ENCODE assay signal across 38 mouse cellular contexts in the genomic region with DNA sequence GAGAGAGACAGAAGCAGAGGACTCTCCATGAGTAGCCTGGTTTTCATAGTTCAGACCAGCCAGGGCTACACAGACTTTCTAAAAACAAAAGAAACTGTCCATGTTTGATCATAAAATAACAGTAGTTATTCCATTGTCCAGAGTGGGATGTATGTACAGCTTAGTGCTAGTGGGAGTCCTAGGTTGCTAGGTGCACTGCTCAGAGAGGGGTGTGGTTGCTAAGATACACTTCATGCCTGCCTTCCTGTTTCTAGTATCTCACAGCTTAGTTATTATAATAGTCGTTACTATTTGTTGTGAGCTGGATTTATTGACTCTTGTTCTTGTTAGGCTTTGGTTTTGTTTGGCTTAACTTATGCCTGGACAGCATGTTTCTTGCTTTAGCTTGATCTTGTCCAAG. TPM values are rescaled to one million over a fixed set of nuclear protein-coding genes. Genes with fewer than 3 reads are reported as not detected.
"Had no signal": no experiment of that assay in that cellular context is flagged by ENCODE, and none has a peak within 500 bp of the region (broad histone marks: within the 10 kb centered on the region; RNA-seq: fewer than 3 reads in every experiment).

No protein-coding gene starts in this region.

- DNase-seq: gastrocnemius, adult 2 months; gastrocnemius, postnatal 10 days; gastrocnemius, postnatal 25 days; heart, adult 18-20 months; heart, postnatal 10 days; heart, postnatal 4 days; kidney, adult 18-20 months; kidney, adult 8-10 months; kidney, postnatal 10 days; kidney, postnatal 25 days; kidney, postnatal 4 days; layer of hippocampus, postnatal 36 days; left cerebral cortex, postnatal 4 days had no signal

- H3K27ac ChIP-seq: gastrocnemius, adult 2 months; heart, embryonic 10.5 days; hindbrain, embryonic 10.5 days; hindbrain, embryonic 12.5 days; hindbrain, embryonic 14.5 days; intestine, embryonic 15.5 days; layer of hippocampus, adult 2 months; limb, embryonic 13.5 days; limb, embryonic 15.5 days; liver, embryonic 12.5 days; liver, embryonic 14.5 days had no signal

- H3K4me2 ChIP-seq: heart, embryonic 12.5 days; hindbrain, embryonic 12.5 days; hindbrain, embryonic 14.5 days; intestine, embryonic 15.5 days; limb, embryonic 13.5 days; limb, embryonic 15.5 days; liver, embryonic 12.5 days had no signal

- H3K4me1 ChIP-seq: heart, embryonic 10.5 days; heart, embryonic 12.5 days; hindbrain, embryonic 10.5 days; hindbrain, embryonic 12.5 days; intestine, embryonic 15.5 days; limb, embryonic 13.5 days; limb, embryonic 15.5 days had no signal

- ATAC-seq: inflammation-experienced regulatory T-cells, adult 6 months; intestine, embryonic 15.5 days; liver, embryonic 12.5 days had no signal

- H3K4me3 ChIP-seq: gastrocnemius, adult 2 months; heart, embryonic 10.5 days; heart, embryonic 12.5 days; hindbrain, embryonic 10.5 days; hindbrain, embryonic 12.5 days; intestine, embryonic 15.5 days; layer of hippocampus, adult 2 months; limb, embryonic 13.5 days; limb, embryonic 15.5 days; liver, embryonic 12.5 days had no signal

- H3K27me3 ChIP-seq: hindbrain, embryonic 12.5 days; intestine, embryonic 15.5 days; limb, embryonic 13.5 days; limb, embryonic 15.5 days; liver, embryonic 12.5 days had no signal

- H3K9me3 ChIP-seq: heart, embryonic 10.5 days; heart, embryonic 12.5 days; hindbrain, embryonic 10.5 days; hindbrain, embryonic 12.5 days; intestine, embryonic 15.5 days; limb, embryonic 13.5 days; limb, embryonic 15.5 days; liver, embryonic 12.5 days had no signal

- H3K9ac ChIP-seq: heart, embryonic 12.5 days; hindbrain, embryonic 12.5 days; hindbrain, embryonic 14.5 days; intestine, embryonic 15.5 days; limb, embryonic 13.5 days; limb, embryonic 15.5 days; liver, embryonic 12.5 days; liver, embryonic 14.5 days had no signal

RNA-seq across cellular contexts. Expression of a gene that starts 24.2 kb away (rescaled TPM):
- total RNA-seq: gastrocnemius, postnatal 25 days; granulocyte monocyte progenitor cell, adult 5-6 weeks; heart, postnatal 4 days; liver, adult 2 months had no signal
- polyA plus RNA-seq: liver, adult 2 months had no signal

RNA-seq across cellular contexts. Expression of a gene that starts 46.3 kb away (rescaled TPM):
- total RNA-seq: gastrocnemius, adult 2 months; gastrocnemius, postnatal 25 days; gastrocnemius, postnatal 4 days; granulocyte monocyte progenitor cell, adult 5-6 weeks; heart, adult 18-20 months; heart, adult 8-10 months; heart, postnatal 4 days; layer of hippocampus, adult 2 months; layer of hippocampus, postnatal 14 days; layer of hippocampus, postnatal 36 days; left cerebral cortex, adult 18-20 months; left cerebral cortex, postnatal 10 days; left cerebral cortex, postnatal 25 days; left cerebral cortex, postnatal 4 days; liver, adult 2 months had no signal
- polyA plus RNA-seq: heart, embryonic 10.5 days; heart, embryonic 12.5 days; heart, embryonic 16.5 days; hindbrain, embryonic 12.5 days; hindbrain, embryonic 14.5 days; inflammation-experienced regulatory T-cells, adult 6 months; intestine, embryonic 15.5 days; kidney, embryonic 14.5 days; kidney, embryonic 16.5 days; limb, embryonic 11.5 days; limb, embryonic 13.5 days; limb, embryonic 15.5 days; liver, adult 2 months; liver, embryonic 16.5 days had no signal
